In genomic region chr1:178219166-178220077, GRCm38 (mm10) we compare ENCODE assay signal across 13 mouse cellular contexts. TPM values are rescaled to one million over a fixed set of nuclear protein-coding genes. Genes with fewer than 3 reads are reported as not detected.
DNase-seq lines count a peak whose midpoint lies in the region; ATAC-seq and TF ChIP-seq lines count a peak whose summit lies in the region.
"Had no signal": no experiment of that assay in that cellular context is flagged by ENCODE, and none has a peak within 500 bp of the region (broad histone marks: within the 10 kb centered on the region; RNA-seq: fewer than 3 reads in every experiment).

No protein-coding gene starts in this region.

- no peak overlapping the region for H3K4me3 ChIP-seq in heart, embryonic 11.5 days (ENCODE audit: low read depth, low read length)
- H3K4me3 ChIP-seq in lung, postnatal 0 days (ENCODE audit: low read depth, low read length): no peak overlapping the region
- H3K4me3 ChIP-seq in intestine, embryonic 15.5 days (replicated peaks): no peak overlapping the region
- H3K4me3 ChIP-seq: forebrain, embryonic 10.5 days; hindbrain, embryonic 15.5 days; limb, embryonic 13.5 days had no signal

- no peak overlapping the region for H3K9ac ChIP-seq in heart, embryonic 11.5 days (ENCODE audit: low read depth, low read length)
- no peak overlapping the region for H3K9ac ChIP-seq in lung, postnatal 0 days (replicated peaks; ENCODE audit: low read depth)
- no peak overlapping the region for H3K9ac ChIP-seq in intestine, embryonic 15.5 days
- H3K9ac ChIP-seq: hindbrain, embryonic 15.5 days; limb, embryonic 13.5 days had no signal

- TF ChIP-seq EP300 in lung, postnatal 0 days (IDR thresholded peaks at IDR 0.05): no peak; the same call in 1 of the 2 replicates

- peak overlapping the region; percentile 86 for H3K27ac ChIP-seq in heart, embryonic 11.5 days (ENCODE audit: low read depth, low read length)
- H3K27ac ChIP-seq in lung, postnatal 0 days (ENCODE audit: low read length): 0 out of 2 replicates have a peak overlapping the region, but pooled peaks have one; percentile 32
- no peak overlapping the region for H3K27ac ChIP-seq in intestine, embryonic 15.5 days
- H3K27ac ChIP-seq: forebrain, embryonic 10.5 days; hindbrain, embryonic 15.5 days; kidney, postnatal 0 days; limb, embryonic 13.5 days had no signal

- H3K4me2 ChIP-seq in heart, embryonic 11.5 days: peak overlapping the region; percentile 39
- no peak overlapping the region for H3K4me2 ChIP-seq in lung, postnatal 0 days (replicated peaks; ENCODE audit: low read depth, low read length)
- no peak overlapping the region for H3K4me2 ChIP-seq in intestine, embryonic 15.5 days (replicated peaks)
- H3K4me2 ChIP-seq: hindbrain, embryonic 15.5 days; limb, embryonic 13.5 days had no signal

- DNase-seq in cerebellum, postnatal 14 days: peak; percentile 28 to 40
- DNase-seq in cerebellum, adult 11-12 months: no peak
- peak; percentile 65 for DNase-seq in brain, adult 2 months (ENCODE audit: low read depth, low spot score)
- DNase-seq in lung, postnatal 0 days (ENCODE audit: low spot score): peak; percentile 25
- no peak for DNase-seq in left cerebral cortex, adult 11 months (ENCODE audit: low spot score)
- DNase-seq in right cerebral cortex, postnatal 25 days: no peak
- DNase-seq: gastrocnemius, postnatal 14 days had no signal

- H3K4me1 ChIP-seq in heart, embryonic 11.5 days (ENCODE audit: control insufficient read depth, insufficient read depth, low read length): 0 out of 2 replicates have a peak, but pooled peaks cover 2% of the 10 kb centered on the region
- H3K4me1 ChIP-seq in lung, postnatal 0 days (ENCODE audit: insufficient read depth, low read depth, low read length): peaks cover 9% of the 10 kb centered on the region; the same call in 1 of the 2 replicates
- no peaks in the 10 kb centered on the region for H3K4me1 ChIP-seq in intestine, embryonic 15.5 days (replicated peaks)
- H3K4me1 ChIP-seq: forebrain, embryonic 10.5 days; hindbrain, embryonic 15.5 days; limb, embryonic 13.5 days had no signal

- ATAC-seq in heart, embryonic 11.5 days (replicated peaks; ENCODE audit: insufficient number of reproducible peaks, low FRiP score, low TSS enrichment): no peak
- peak; percentile 28; the same call in 1 of the 2 replicates for ATAC-seq in lung, postnatal 0 days
- no peak for ATAC-seq in intestine, embryonic 15.5 days

- no peak for TF ChIP-seq CTCF in lung, postnatal 0 days (IDR thresholded peaks at IDR 0.05)

- 54% methylated on average over 5 of the region's 5 CpGs for WGBS in heart, embryonic 11.5 days (ENCODE audit: insufficient replicate concordance)
- 54% methylated on average over 5 of the region's 5 CpGs for WGBS in lung, postnatal 0 days
- 67% methylated on average over 5 of the region's 5 CpGs for WGBS in intestine, embryonic 15.5 days

- no peaks in the 10 kb centered on the region for H3K36me3 ChIP-seq in heart, embryonic 11.5 days (ENCODE audit: control insufficient read depth, insufficient read depth, low read length)
- H3K36me3 ChIP-seq in lung, postnatal 0 days (ENCODE audit: insufficient read depth, low read length): no peaks in the 10 kb centered on the region
- no peaks in the 10 kb centered on the region for H3K36me3 ChIP-seq in intestine, embryonic 15.5 days
- H3K36me3 ChIP-seq: hindbrain, embryonic 15.5 days had no signal

- no peaks in the 10 kb centered on the region for H3K27me3 ChIP-seq in heart, embryonic 11.5 days (ENCODE audit: control insufficient read depth, insufficient read depth, low read length)
- no peaks in the 10 kb centered on the region for H3K27me3 ChIP-seq in lung, postnatal 0 days (replicated peaks; ENCODE audit: insufficient read depth, low read length)
- H3K27me3 ChIP-seq in intestine, embryonic 15.5 days (replicated peaks): no peaks in the 10 kb centered on the region
- H3K27me3 ChIP-seq: hindbrain, embryonic 15.5 days; limb, embryonic 13.5 days had no signal

- H3K9me3 ChIP-seq in heart, embryonic 11.5 days (replicated peaks; ENCODE audit: control insufficient read depth, low read length): no peaks in the 10 kb centered on the region
- no peaks in the 10 kb centered on the region for H3K9me3 ChIP-seq in lung, postnatal 0 days (ENCODE audit: low read length)
- H3K9me3 ChIP-seq in intestine, embryonic 15.5 days: no peaks in the 10 kb centered on the region

RNA-seq across cellular contexts. Expression of gene Desi2, which starts 32.2 kb away (rescaled TPM):
- polyA plus RNA-seq in heart, embryonic 11.5 days (2014; fragmentation: Nextera tagmentation; extraction: Ambion mirVana): 22.0 and 22.3 TPM in 2 replicates
- polyA plus RNA-seq in lung, postnatal 0 days (2015; fragmentation: Nextera tagmentation; extraction: Ambion mirVana): 20.0 and 26.2 TPM in 2 replicates
- polyA plus RNA-seq in intestine, embryonic 15.5 days (2015; fragmentation: Nextera tagmentation; extraction: Ambion mirVana): 20.0 and 24.3 TPM in 2 replicates

Comparison
In these comparisons a context has a peak if more than half of its experiments do, and no peak if none do; other contexts are left out.
1. DNase-seq: peak in cerebellum, postnatal 14 days (2 of 2), brain, adult 2 months (single experiment) and lung, postnatal 0 days (single experiment); none in cerebellum, adult 11-12 months (single experiment), left cerebral cortex, adult 11 months (single experiment) and right cerebral cortex, postnatal 25 days (single experiment).